Mouse (Mus musculus) frontal cortex, adult (tissue): ENCODE measurements around the gene Il1r1.

Experiments
- ATAC-seq: cut with Nextera tagmentation; 2 replicates; pipeline ENCODE4 v1.9.2; 2017; ENCODE audit warnings: mild to moderate bottlenecking, moderate library complexity, mixed read lengths; ENCODE audit not compliant: low TSS enrichment

Il1r1 gene

GRCm38 (mm10) chr1:40317657-40318056, 92.8 kb downstream of the Il1r1 start:
- ATAC-seq: 0 out of 2 replicates have a peak, but pooled peaks have one; percentile 10

- ATAC-seq: no peak
These were observed 96.9 kb downstream of the Il1r1 start for GRCm38 (mm10) chr1:40321824-40322223.

GRCm38 (mm10) chr1:40322543-40322942, 97.7 kb downstream of the Il1r1 start:
- no peak for ATAC-seq

GRCm38 (mm10) chr1:40324457-40324856, 99.6 kb downstream of the Il1r1 start, which contains the start of gene Il1rl2:
Gene Il1rl2 (plus strand): TSS chr1:40324610.
- peak; percentile 42; the same call in 1 of the 2 replicates for ATAC-seq

GRCm38 (mm10) chr1:40324955-40325702, 100.2 kb downstream of the Il1r1 start:
- ATAC-seq: 0 out of 2 replicates have a peak, but pooled peaks have one; percentile 11

GRCm38 (mm10) chr1:40325711-40326327, 100.9 kb downstream of the Il1r1 start:
- ATAC-seq: no peak

- ATAC-seq: no peak
These were observed 102.7 kb downstream of the Il1r1 start for GRCm38 (mm10) chr1:40327604-40328003.

GRCm38 (mm10) chr1:40329526-40329925, 104.6 kb downstream of the Il1r1 start:
- no peak for ATAC-seq

GRCm38 (mm10) chr1:40330181-40330580, 105.3 kb downstream of the Il1r1 start:
- ATAC-seq: no peak

GRCm38 (mm10) chr1:40339346-40339745, 114.5 kb downstream of the Il1r1 start:
- no peak for ATAC-seq

- no peak for ATAC-seq
These were observed 115.2 kb downstream of the Il1r1 start for GRCm38 (mm10) chr1:40340102-40340501.

GRCm38 (mm10) chr1:40352158-40352903, 127.5 kb downstream of the Il1r1 start:
- ATAC-seq: no peak

- no peak for ATAC-seq
These were observed 128.0 kb downstream of the Il1r1 start for GRCm38 (mm10) chr1:40352904-40353286.

GRCm38 (mm10) chr1:40354665-40355064, 129.8 kb downstream of the Il1r1 start:
- no peak for ATAC-seq

GRCm38 (mm10) chr1:40355431-40355843, 130.6 kb downstream of the Il1r1 start:
- no peak for ATAC-seq

- ATAC-seq: no peak
These were observed 131.1 kb downstream of the Il1r1 start for GRCm38 (mm10) chr1:40355904-40356521.

GRCm38 (mm10) chr1:40357921-40358320, 133.0 kb downstream of the Il1r1 start:
- ATAC-seq: no peak

GRCm38 (mm10) chr1:40358351-40358750, 133.5 kb downstream of the Il1r1 start:
- no peak for ATAC-seq

- ATAC-seq: peak; percentile 87
These were observed 133.9 kb downstream of the Il1r1 start for GRCm38 (mm10) chr1:40358771-40359181.

GRCm38 (mm10) chr1:40359731-40360130, 134.9 kb downstream of the Il1r1 start:
- no peak for ATAC-seq

GRCm38 (mm10) chr1:40360969-40361368, 136.1 kb downstream of the Il1r1 start:
- no peak for ATAC-seq

GRCm38 (mm10) chr1:40361596-40361995, 136.7 kb downstream of the Il1r1 start:
- no peak for ATAC-seq
